Mouse (Mus musculus) neutrophil, adult 5-6 weeks (primary cell): Measurements from ENCODE around the gene Arhgef10l. TPM values are rescaled to one million over a fixed set of nuclear protein-coding genes. Genes with fewer than 3 reads are reported as not detected.

ENCODE experiments used
- ATAC-seq: fragments of 151-379, 151-347 bp; 2 replicates; pipeline ENCODE4 v1.8.0; 2017; ENCODE audit warnings: mild to moderate bottlenecking, moderate TSS enrichment; ENCODE audit not compliant: insufficient number of reproducible peaks, poor library complexity, low FRiP score, severe bottlenecking; ENCODE audit errors: extremely low read depth
- total RNA-seq: library from RNA; stranded (forward); fragments of 200-1000 nt; gene quantifications from 2 replicates; pipeline ENCODE4 v1.2.3, GENCODE M21; 2017

Gene Arhgef10l
- total RNA-seq, result 3.7 and 4.2 TPM in 2 replicates

- no peak for ATAC-seq
These were observed at the start of gene Arhgef10l for GRCm38 (mm10) chr4:140665760-140666159. TSS of gene Arhgef10l (minus strand) at chr4:140666012.

- no peak for ATAC-seq
These were observed 48.8 kb upstream of the Arhgef10l start for GRCm38 (mm10) chr4:140714586-140714985.

- ATAC-seq, result peak; percentile 70
These were observed 47.9 kb upstream of the Arhgef10l start for GRCm38 (mm10) chr4:140713480-140714365.

GRCm38 (mm10) chr4:140711360-140711759 is 45.5 kb upstream of the Arhgef10l start:
- no peak for ATAC-seq

GRCm38 (mm10) chr4:140710781-140711180 is 45.0 kb upstream of the Arhgef10l start:
- no peak for ATAC-seq

GRCm38 (mm10) chr4:140709617-140710016 is 43.8 kb upstream of the Arhgef10l start:
- no peak for ATAC-seq

- ATAC-seq, result no peak
These were observed 43.3 kb upstream of the Arhgef10l start for GRCm38 (mm10) chr4:140709111-140709510.

GRCm38 (mm10) chr4:140708297-140708927 is 42.6 kb upstream of the Arhgef10l start:
- no peak for ATAC-seq

GRCm38 (mm10) chr4:140707615-140708014 is 41.8 kb upstream of the Arhgef10l start:
- ATAC-seq, result no peak

GRCm38 (mm10) chr4:140704166-140704565 is 38.4 kb upstream of the Arhgef10l start:
- ATAC-seq, result no peak

GRCm38 (mm10) chr4:140703636-140704035 is 37.8 kb upstream of the Arhgef10l start:
- no peak for ATAC-seq

- no peak for ATAC-seq
These were observed 37.0 kb upstream of the Arhgef10l start for GRCm38 (mm10) chr4:140702611-140703327.

GRCm38 (mm10) chr4:140701716-140702561 is 36.1 kb upstream of the Arhgef10l start:
- no peak for ATAC-seq

GRCm38 (mm10) chr4:140701049-140701715 is 35.4 kb upstream of the Arhgef10l start:
- ATAC-seq, result peak; percentile 23; the same call in 1 of the 2 replicates

GRCm38 (mm10) chr4:140700269-140701018 is 34.6 kb upstream of the Arhgef10l start, which contains the start of gene Rcc2:
TSS of gene Rcc2 (plus strand) at chr4:140700541.
- no peak for ATAC-seq

GRCm38 (mm10) chr4:140699441-140700127 is 33.8 kb upstream of the Arhgef10l start:
- ATAC-seq, result peak; percentile 69
